Mouse (Mus musculus): Measurements from ENCODE around the gene Psmd1. TPM values are rescaled to one million over a fixed set of nuclear protein-coding genes. Genes with fewer than 3 reads are reported as not detected.
A peak's percentile ranks its signal among the peaks of the same experiment; 100 is the strongest.

The Psmd1 gene
- total RNA-seq (2015; ENCODE audit: low replicate concordance) (54.8 and 84.7 TPM in 2 replicates), total RNA-seq (2017; ENCODE audit: low replicate concordance) (83.6 and 94.6 TPM in 2 replicates)

DNA sequence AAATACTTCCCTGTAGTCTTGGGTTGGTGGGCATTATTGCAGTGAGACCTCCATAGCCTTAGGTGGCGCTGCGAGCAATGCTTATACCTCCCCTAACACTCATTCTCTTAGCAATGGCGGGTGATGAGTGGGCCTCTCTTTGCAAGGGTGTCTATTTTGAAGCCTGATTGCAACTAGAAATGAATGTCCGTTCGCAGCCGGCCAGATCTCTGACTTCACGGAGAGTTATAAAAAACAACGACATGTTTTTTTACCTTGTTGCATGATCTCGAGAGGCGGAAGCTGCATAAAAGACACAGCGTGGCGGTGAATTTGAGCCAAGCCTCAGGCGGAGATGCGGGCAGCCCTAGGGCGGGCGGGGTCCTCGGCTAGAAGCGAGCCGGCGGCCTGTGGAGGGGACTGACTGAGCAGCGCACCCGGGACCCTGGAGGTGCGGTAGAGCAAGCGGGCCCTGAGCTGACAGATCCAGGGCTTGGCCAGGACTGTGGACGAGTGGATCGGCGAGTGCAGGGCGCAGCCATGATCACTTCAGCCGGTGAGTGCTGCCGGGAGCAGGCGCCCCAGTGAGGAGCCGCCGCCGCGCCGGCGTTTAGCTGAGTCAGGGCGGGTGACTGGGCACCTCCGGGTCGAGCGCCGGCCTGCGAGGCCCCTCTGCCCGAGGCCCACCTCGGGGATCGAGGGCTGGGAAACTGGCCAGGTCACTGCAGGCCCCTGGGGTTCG, at the start of gene Psmd1:
Gene Psmd1, plus strand, starts transcription at position 117 of the 721 bp plus-strand sequence.
- ATAC-seq (replicated peaks; ENCODE audit: low FRiP score, poor library complexity, severe bottlenecking): peak; percentile 89

DNA sequence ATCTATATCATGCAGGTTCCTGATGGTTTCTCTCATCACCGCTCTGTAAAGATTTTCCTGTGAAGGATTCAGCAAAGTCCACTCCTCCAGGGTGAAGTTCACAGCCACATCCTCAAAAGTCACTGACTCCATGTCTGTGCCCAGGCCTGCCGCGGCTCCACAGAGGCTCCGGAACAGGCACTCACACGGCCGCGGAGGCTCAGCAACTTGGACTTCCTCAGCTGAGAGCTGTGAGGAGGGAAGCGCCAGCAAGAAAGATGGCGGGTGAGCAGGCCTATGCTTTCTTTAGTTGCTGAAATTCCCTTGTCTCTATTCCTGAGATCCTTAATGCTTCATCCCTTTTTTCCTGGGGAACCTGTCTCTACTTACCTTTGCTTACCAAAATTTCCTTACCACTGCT, 48.4 kb upstream of the Psmd1 start:
- peak; percentile 79 for ATAC-seq (replicated peaks; ENCODE audit: low FRiP score, poor library complexity, severe bottlenecking)

DNA sequence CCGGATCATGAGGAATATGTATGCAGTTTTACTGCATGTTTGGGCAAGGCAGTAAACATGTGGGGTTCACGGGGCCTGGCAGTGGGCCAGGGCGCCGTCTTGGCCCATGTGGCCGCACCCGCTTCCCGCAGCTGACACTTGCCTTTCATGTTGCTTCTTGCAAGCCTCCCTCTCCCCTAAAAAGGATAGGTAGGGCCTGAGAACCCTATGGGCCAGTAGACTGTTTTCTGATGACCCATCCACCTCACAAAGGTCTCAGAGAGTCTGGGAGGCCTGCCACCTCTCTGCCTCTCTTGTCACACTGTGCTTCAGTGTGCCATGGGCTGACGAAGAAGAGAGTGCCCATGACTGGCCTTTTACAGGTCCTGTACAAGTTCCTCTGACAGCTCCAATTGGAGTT, 47.7 kb upstream of the Psmd1 start, which contains the start of gene Spata3:
Gene Spata3, plus strand, starts transcription at position 301 of the 400 bp plus-strand sequence.
- ATAC-seq (replicated peaks; ENCODE audit: low FRiP score, poor library complexity, severe bottlenecking): no peak

DNA sequence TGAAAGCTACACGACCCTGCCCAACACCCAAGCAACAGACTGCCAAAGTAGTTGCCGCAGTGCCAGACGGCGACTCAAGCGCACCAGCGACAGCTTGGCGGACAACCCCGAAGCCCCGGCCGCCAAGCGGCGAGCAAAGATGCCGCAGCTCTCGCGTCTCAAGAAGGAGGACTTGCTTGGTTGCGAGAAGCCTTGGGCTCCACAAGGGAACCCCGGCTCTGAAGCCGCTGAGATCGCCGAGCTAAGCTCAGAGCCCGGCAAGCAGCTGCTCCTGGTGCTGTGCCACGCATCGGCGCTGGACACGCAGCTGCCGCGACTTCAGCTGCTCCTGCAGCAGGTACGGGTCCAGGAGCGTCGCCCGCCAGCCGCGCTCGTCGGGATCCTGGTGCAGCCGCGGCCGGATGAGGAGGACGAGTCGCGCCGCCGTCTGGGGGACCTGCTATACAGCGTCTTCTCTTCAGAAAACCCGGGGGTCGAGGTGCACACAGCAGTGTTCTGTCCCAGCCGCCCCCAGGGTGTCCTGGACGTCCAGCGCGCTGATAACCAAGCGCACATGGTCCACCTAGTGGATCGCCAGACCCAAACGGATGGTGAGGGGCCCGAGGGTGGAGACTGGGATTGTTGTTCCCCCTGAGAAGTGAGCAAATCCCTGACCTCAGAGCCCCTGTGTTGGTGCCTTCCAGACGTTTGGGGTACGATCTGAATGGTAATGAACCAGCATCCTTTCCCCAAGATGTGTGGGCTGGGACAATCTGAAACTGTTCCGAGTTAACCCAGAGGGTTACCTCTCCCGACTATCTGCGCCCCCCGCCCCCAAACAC, 45.7 kb upstream of the Psmd1 start:
- ATAC-seq (replicated peaks; ENCODE audit: low FRiP score, poor library complexity, severe bottlenecking): no peak

DNA sequence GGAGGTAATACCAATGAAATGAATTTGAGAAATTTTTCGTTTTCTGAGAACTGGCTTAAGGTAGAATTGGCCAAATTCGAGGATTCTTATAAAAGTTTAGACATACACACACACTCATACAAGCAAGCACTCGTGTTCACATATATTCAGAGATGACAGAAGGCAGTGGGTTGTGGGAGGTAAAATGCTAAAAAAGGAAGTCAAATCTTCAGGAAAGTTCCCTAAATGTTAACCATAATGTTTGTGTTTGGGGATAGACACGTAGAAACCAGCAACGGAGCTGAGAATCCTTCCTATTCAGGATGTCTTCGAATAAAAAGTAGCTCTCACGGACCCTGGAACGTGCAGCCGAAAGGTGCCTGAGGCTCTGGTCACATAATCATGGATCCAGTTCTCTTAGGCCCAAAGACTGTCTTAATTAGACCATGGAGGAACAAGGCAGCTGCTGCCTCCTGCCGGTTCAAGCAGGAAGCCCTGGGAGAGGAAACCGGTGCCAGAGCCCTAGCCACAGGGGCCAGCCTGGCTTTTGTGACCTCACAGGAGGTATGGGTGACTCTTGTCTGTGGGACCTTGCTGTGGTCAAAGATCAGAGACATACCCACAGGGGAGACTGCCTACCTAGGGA, 42.7 kb upstream of the Psmd1 start:
- no peak for ATAC-seq (replicated peaks; ENCODE audit: low FRiP score, poor library complexity, severe bottlenecking)

DNA sequence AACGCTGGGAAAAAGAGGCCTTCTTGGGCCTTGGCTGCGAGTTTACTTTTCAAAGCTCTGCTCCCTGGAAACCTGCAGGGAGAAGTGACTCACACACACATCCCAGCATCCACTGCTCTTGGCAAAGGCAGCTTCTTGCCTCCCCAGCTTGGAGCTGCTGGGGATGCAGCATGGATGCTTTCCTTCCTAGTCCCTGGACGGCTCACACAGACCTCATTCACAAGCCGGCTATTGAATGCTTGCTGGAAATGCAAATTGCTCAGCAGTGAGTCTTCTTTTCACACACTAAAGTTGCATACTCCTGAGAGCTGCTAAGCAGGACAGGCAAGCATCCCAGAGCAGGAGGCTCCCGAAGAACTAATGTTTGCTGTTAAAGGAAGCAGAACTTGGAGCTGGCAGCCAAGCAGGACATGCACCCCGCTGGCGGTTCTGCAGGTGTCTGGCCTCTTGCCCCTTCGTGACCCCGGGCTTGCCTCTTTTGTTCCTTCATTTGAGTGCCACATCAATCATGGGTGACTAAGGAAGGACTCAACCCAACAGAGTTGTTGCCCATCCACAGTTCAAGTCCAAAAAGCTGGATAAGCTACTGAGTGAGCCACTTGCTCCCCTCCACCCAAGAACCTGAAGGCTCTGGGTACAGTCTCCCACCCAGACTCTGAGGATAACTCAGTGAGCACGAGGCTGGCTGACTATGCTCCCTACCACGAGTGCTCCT, 31.8 kb upstream of the Psmd1 start:
- no peak for ATAC-seq (replicated peaks; ENCODE audit: low FRiP score, poor library complexity, severe bottlenecking)

DNA sequence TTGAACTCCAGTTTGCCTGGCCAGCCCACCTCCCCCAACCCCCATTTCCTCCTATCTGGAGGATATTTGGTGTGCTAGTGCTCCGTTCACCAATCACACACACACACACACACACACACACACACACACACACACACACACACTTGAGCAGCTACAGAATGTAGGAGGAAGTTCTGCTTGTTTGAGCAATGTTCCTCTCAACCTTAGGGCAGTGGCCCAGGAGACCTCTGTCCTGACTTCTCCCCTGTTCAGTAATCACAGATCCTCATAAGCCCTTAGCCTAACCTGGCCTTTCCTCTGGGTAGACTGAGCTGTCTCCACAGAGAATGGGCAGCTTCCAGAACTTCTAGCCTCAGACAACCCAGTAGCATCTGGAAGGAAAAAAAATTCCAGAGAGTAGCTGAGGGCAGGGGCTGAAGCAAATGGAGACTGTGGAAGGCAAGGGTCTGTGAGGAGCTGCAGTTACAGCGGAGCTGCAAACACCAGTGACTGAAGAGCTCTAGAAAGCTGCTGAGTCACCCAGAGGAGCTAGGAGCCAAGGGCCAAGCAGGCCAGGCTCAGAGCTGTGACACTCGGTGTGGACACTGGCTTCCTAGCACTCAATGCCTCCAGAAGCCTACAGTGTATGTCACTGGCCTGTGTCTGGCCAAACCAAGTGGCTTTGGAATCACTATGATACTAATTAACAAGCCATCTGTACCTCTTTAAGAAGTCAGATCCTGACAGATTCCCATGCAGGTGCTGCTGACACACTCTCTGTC, 25.8 kb upstream of the Psmd1 start:
- peak; percentile 67; the same call in 1 of the 2 replicates for ATAC-seq (replicated peaks; ENCODE audit: low FRiP score, poor library complexity, severe bottlenecking)

DNA sequence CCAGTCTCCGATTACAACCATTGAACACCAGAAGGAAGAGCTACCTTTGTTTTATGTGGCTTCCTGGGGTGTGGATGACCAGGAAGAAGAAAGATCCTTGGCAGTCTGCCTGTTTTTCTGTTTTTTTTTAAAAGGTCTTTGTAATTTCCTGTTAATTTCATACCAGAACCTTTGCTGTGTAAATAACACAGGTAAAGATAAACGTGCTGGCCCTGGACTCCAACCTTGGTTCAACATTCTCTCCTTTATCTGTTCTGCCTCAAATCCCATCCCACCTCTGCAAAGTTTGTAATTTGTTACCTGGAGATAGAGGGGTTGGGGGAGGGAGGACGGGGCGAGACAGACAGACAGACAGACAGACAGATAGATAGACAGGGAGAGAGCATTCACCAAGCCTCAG, 24.1 kb upstream of the Psmd1 start:
- ATAC-seq (replicated peaks; ENCODE audit: low FRiP score, poor library complexity, severe bottlenecking): no peak

DNA sequence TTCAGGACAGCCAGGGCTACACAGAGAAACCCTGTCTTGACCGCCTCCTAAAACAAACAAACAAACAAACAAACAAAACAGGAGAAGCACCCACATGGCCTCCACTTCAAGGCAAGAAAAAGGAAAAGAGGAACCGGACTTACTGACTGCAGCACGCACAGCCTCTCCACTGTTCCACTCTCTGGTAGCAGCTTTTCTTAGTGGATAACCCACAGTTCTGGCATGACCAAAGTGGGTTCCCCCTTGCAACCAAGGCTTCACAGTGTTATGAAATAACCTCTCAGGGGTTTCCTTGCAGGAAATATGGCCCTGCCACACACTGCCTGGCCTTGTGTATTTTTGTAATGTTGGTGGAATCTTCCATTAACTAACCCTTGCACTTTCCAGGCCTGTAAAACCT, 23.4 kb upstream of the Psmd1 start:
- ATAC-seq (replicated peaks; ENCODE audit: low FRiP score, poor library complexity, severe bottlenecking): no peak

DNA sequence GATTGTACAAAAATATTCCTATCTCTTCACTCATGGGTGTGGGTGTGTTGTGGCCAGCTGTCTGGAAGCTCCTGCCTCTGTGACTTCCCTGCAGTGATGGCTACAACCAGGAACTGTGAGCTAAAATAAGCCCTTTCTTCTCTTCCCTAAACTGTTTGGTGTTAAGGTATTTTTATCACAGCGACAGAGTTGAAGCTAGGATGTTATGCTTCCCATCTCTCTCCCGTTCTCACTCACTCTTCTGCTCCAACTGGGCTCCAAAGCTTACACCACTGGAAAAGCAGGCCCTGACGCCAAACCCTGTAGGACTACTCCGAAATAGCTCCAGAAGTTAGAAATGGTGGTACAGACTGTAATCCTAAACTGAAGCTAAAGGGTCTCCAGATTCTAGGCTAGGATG, 19.1 kb upstream of the Psmd1 start:
- no peak for ATAC-seq (replicated peaks; ENCODE audit: low FRiP score, poor library complexity, severe bottlenecking)

DNA sequence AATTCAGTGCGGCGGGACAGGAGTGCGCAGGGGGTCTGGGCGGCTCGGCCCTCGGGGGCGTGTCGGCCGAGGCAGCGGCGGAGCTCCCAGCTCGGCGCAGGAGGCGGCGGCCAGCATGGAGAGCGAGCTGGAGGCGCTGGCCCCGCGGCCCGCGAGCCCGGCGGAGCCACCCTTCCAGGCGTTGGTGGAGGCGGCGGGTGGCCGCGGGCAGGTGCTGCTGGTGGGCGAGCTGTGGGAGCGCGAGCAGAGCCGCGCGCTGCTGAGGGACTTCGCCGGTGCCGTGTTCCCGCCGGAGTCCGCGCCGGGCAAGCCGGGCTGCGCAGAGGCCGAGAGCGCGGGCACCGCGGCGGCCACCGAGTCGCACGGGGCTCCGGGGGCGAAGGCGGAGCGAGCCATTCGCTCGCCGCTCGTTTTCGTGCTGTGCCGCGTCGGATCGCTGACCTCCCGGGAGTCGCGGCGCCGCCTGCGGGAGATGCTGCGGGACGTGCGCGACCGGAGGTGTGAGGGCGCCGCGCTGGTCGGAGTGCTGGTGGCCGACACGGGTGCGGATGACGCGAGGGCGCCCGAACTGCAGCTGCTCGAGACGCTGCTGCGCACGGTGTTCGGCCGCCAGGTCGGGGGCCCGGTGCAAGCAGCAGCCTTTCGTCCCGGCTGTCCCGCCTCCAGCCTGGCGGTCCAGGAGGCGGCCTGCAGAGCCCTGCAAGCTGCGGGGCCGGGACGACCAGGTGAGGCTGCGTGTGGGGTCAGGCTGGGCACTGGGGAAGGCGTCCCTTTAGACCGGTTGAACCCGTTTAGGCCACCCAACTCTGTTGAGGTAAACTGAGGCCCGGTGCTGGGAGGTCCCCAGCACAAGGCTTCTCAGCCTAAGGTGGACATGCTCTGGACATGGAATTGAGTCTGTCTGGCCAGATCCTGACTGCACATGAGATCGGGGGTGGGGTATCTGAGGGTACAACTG, 18.1 kb upstream of the Psmd1 start, which contains the start of gene 2810459M11Rik:
Gene 2810459M11Rik, plus strand, starts transcription at position 16 of the 958 bp plus-strand sequence.
- ATAC-seq (replicated peaks; ENCODE audit: low FRiP score, poor library complexity, severe bottlenecking): no peak

DNA sequence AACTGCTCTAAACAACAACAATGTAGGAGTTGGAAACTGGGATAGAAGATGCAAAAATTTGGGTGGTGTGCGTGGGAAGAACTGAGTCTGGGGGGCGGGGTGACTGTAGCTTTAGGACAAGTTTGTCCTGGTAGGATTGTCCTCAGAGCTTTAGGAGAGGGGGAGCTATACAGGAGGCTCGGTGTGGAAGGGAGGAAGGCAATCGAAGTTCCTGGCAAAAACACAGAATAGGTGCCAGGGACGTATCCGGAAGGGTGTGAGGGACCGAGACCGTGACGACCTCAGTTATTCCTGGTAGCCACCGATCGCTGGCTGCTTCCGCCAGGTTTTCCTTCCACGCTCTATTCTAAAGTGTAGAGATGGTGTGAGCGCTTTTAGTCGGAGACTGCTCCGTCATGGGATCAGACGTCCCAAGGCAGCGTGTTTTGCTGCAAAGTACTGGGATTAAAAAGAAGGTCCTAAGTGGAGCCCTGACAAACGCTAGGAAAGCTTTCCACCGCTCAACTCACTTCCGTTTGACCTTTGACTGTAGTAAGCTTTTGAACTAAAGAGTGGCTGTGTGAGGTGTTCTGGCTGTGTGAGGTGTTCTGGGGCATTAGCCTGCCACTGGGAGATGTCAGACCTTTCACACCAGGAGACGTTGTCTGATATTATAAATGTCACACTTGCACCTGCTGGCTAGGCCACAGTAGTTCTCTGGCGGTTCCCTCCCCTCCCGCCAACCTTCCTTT, 17.2 kb upstream of the Psmd1 start:
- ATAC-seq (replicated peaks; ENCODE audit: low FRiP score, poor library complexity, severe bottlenecking): no peak

DNA sequence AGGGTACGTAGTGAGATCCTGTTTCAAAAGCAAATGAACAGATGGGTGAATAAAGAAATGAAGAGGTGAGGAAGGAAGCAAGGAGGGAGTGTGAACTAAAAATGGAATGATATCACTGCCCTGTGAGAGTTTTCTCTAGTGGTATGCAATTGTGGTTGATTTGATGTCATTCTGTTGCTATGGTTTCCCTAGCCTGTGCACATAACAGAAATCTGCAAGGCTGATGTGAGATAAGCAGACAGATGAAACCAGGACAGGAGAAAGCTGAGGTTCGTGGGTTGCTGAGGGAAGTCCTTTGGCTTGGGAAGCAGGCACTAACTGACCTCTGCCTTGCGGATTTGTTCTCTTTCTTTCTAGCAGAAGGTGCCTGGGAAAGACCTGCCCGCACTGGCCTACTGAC, 16.0 kb upstream of the Psmd1 start:
- ATAC-seq (replicated peaks; ENCODE audit: low FRiP score, poor library complexity, severe bottlenecking): no peak

DNA sequence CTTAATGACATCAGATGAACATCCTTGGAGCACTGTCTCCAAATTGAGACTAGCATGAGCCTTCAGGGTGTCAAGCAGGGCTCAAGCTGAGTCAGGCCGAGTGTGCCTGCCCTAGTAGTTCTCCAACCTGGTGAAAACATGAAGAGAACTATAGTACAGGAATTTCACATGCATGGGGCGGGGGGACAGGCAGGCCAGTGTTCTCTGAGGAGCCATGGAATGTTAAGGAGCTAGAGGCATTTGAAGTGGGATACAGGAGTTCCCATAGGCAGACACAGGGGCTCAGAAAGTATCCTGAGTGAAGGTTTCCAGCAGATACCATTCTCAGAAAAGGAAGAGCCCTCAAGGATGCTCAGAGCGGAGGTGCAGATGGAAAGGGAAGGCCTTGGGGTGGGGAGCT, 15.4 kb upstream of the Psmd1 start:
- ATAC-seq (replicated peaks; ENCODE audit: low FRiP score, poor library complexity, severe bottlenecking): no peak

DNA sequence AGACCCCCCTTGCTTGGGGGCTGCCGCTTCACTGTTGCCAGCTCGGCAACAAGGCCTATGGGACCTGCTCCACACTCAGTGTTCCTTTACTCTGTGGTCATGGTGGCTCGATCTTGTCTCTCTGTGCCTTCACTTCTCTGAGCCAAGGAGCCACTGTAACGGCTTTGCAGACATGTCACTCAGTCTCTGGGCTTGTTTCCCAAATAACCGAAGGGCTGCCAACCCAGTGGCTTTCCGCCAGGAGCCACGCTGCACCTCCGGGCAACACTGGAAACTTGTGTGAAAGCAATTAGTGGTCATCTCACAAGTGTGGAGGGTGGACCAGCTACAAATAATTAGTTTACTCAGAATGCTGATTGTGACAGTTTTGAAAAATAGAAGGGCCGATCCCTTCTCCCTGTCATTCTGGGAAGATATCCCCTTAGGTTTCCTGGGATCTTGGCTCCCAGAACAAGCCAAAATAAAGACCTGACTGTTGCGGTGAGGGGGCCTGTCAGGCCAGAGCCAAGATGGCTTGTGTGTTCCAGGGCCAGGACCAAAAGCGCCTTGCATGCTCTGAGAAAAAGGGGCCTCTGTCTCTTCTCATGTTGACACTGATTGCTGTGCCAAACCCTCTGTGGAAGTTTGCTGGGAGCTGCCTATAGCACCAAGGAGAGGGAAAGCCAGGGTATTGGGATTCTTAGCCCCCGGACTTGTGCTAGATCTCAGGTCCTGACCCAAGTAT, 10.8 kb upstream of the Psmd1 start:
- no peak for ATAC-seq (replicated peaks; ENCODE audit: low FRiP score, poor library complexity, severe bottlenecking)

DNA sequence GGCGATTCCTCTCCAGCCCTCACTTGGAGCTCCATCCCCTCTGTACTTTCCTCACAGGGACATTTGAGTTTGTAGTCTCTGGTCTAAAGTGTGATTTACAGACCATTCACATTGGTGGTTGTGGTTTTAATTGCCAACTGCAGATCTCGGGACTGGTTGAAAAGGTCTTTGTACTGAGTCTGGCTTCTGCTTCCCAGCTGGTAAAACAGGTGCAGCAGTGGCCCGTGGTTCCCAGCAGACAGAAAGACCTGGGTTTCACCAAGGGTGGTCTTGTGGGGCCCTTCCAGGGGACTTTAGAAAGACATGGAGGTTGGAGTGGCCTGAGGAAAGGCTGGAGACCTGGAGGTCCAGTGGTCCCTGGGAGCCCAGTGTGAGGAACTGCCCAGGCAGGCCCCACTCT, 9.2 kb upstream of the Psmd1 start:
- no peak for ATAC-seq (replicated peaks; ENCODE audit: low FRiP score, poor library complexity, severe bottlenecking)

DNA sequence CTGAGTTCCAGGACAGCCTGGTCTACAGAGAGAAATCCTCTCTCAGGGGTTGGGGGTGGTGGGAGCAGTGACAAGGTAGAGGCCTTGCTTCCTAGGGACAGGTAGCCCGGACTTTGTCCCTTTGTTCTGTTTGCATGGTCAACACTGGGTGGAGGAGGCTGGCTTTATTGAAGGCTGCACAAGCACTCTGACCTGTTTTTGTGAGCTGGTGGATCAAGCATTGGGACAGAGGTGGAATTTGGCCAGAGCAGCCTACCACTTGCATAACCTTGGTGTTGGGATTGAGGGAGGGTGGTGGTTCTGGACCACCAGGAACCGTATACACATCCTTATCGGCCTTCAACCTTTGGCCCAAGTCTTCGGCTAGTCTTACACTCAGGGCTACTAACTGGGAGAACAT, 7.9 kb upstream of the Psmd1 start:
- no peak for ATAC-seq (replicated peaks; ENCODE audit: low FRiP score, poor library complexity, severe bottlenecking)
